ENCODE assay signal across 32 mouse cellular contexts in genomic region chr9:44977813-44978212, GRCm38 (mm10). TPM values are rescaled to one million over a fixed set of nuclear protein-coding genes. Genes with fewer than 3 reads are reported as not detected.
A peak's percentile ranks its signal among the peaks of the same experiment; 100 is the strongest.
DNase-seq lines count a peak whose midpoint lies in the region; ATAC-seq and TF ChIP-seq lines count a peak whose summit lies in the region.
"Had no signal": no experiment of that assay in that cellular context is flagged by ENCODE, and none has a peak within 500 bp of the region (broad histone marks: within the 10 kb centered on the region; RNA-seq: fewer than 3 reads in every experiment).

No protein-coding gene starts in this region.

- TF ChIP-seq POLR2A in MEL (IDR thresholded peaks at IDR 0.05; ENCODE audit: control insufficient read depth in 1 of 2, insufficient read depth in 1 of 2, low read depth in 1 of 2, low read length in 2 of 2, poor library complexity in 1 of 2) = no peak

- no peak overlapping the region for H3K27ac ChIP-seq in heart, embryonic 16.5 days (ENCODE audit: low read length)
- no peak overlapping the region for H3K27ac ChIP-seq in heart, embryonic 10.5 days
- no peak overlapping the region for H3K27ac ChIP-seq in MEL (ENCODE audit: control insufficient read depth, low read depth, low read length)
- H3K27ac ChIP-seq: embryonic facial prominence, embryonic 12.5 days; embryonic facial prominence, embryonic 15.5 days; heart, adult 2 months; hindbrain, embryonic 10.5 days; hindbrain, embryonic 13.5 days; intestine, embryonic 15.5 days had no signal

- H3K4me2 ChIP-seq in heart, embryonic 16.5 days (ENCODE audit: low read depth, low read length) = peak overlapping the region; percentile 8; the same call in 1 of the 2 replicates
- H3K4me2 ChIP-seq: embryonic facial prominence, embryonic 12.5 days; embryonic facial prominence, embryonic 15.5 days; heart, embryonic 12.5 days; hindbrain, embryonic 13.5 days; intestine, embryonic 15.5 days had no signal

- no peak for ATAC-seq in heart, embryonic 16.5 days (replicated peaks; ENCODE audit: extremely low read depth, insufficient read depth, low FRiP score)
- ATAC-seq: forebrain, embryonic 14.5 days; forebrain, postnatal 0 days; hindbrain, embryonic 16.5 days; intestine, embryonic 15.5 days had no signal

- no peak for DNase-seq in heart, embryonic 10.5 days (ENCODE audit: low spot score)
- peak; percentile 39 for DNase-seq in testis, postnatal 14 days (ENCODE audit: low spot score)
- DNase-seq in testis, postnatal 10 days (ENCODE audit: low spot score) = no peak
- DNase-seq in MEL (ENCODE audit: low read depth, low spot score) = no peak
- no peak for DNase-seq in right cerebral cortex, postnatal 25 days
- DNase-seq: adrenal gland, adult 2 months; adrenal gland, postnatal 14 days; B cell, adult 2 months; cerebellum, adult 11 months; cerebellum, adult 2 months; cerebellum, adult 9-11 months; cerebellum, postnatal 25 days; forebrain, postnatal 0 days; gastrocnemius, postnatal 25 days; heart, adult 2 months; heart, postnatal 10 days; heart, postnatal 36 days had no signal

- peak overlapping the region; percentile 41; the same call in 1 of the 2 replicates for H3K4me3 ChIP-seq in heart, embryonic 16.5 days (ENCODE audit: low read length)
- H3K4me3 ChIP-seq in heart, embryonic 10.5 days = no peak overlapping the region
- no peak overlapping the region for H3K4me3 ChIP-seq in MEL (ENCODE audit: control insufficient read depth in 1 of 2, insufficient read depth in 1 of 2, low read depth in 2 of 2, low read length in 2 of 2)
- H3K4me3 ChIP-seq: embryonic facial prominence, embryonic 12.5 days; embryonic facial prominence, embryonic 15.5 days; heart, adult 2 months; heart, embryonic 12.5 days; hindbrain, embryonic 10.5 days; hindbrain, embryonic 13.5 days; intestine, embryonic 15.5 days had no signal

- peaks cover 4% of the 10 kb centered on the region; the same call in 1 of the 2 replicates for H3K27me3 ChIP-seq in heart, embryonic 16.5 days (ENCODE audit: control insufficient read depth, insufficient read depth, low read length)
- peaks cover 23% of the 10 kb centered on the region; the same call in 1 of the 2 replicates for H3K27me3 ChIP-seq in heart, embryonic 10.5 days (ENCODE audit: insufficient read depth, poor library complexity, severe bottlenecking)
- H3K27me3 ChIP-seq in MEL (ENCODE audit: control insufficient read depth in 1 of 2, insufficient read depth in 2 of 2, low read length in 2 of 2) = peaks cover 6 to 7% of the 10 kb centered on the region in 2 experiments
- H3K27me3 ChIP-seq: intestine, embryonic 15.5 days had no signal

- no peaks in the 10 kb centered on the region for H3K9me3 ChIP-seq in heart, embryonic 16.5 days (replicated peaks; ENCODE audit: control insufficient read depth, low read length)
- H3K9me3 ChIP-seq in heart, embryonic 10.5 days = no peaks in the 10 kb centered on the region
- no peaks in the 10 kb centered on the region for H3K9me3 ChIP-seq in MEL (replicated peaks; ENCODE audit: insufficient read depth, low read length)
- H3K9me3 ChIP-seq: embryonic facial prominence, embryonic 12.5 days; embryonic facial prominence, embryonic 15.5 days; G1E; heart, embryonic 12.5 days; hindbrain, embryonic 10.5 days; hindbrain, embryonic 13.5 days; intestine, embryonic 15.5 days had no signal

- TF ChIP-seq EP300 in MEL (IDR thresholded peaks at IDR 0.05; ENCODE audit: low read depth in 1 of 2, low read length in 2 of 2) = no peak

- no peaks in the 10 kb centered on the region for H3K36me3 ChIP-seq in heart, embryonic 16.5 days (ENCODE audit: control insufficient read depth, insufficient read depth)
- H3K36me3 ChIP-seq in heart, embryonic 10.5 days = no peaks in the 10 kb centered on the region
- peaks cover 0 to 8% of the 10 kb centered on the region in 2 experiments; a peak in 2 of 4 replicates for H3K36me3 ChIP-seq in MEL (ENCODE audit: control insufficient read depth in 1 of 2, insufficient read depth in 2 of 2, low read length in 2 of 2)
- H3K36me3 ChIP-seq: embryonic facial prominence, embryonic 12.5 days; embryonic facial prominence, embryonic 15.5 days; G1E; heart, embryonic 12.5 days; hindbrain, embryonic 10.5 days; hindbrain, embryonic 13.5 days; intestine, embryonic 15.5 days had no signal

- TF ChIP-seq CTCF in MEL (IDR thresholded peaks at IDR 0.05 in 2 of 3, conservative IDR thresholded peaks at IDR 0.05 in 1 of 3; ENCODE audit: control insufficient read depth in 1 of 3, insufficient read depth in 1 of 3, low read depth in 2 of 3, low read length in 3 of 3, poor library complexity in 1 of 3, severe bottlenecking in 1 of 3) = no peak

- peak overlapping the region; percentile 7; the same call in 1 of the 2 replicates for H3K9ac ChIP-seq in heart, embryonic 16.5 days (ENCODE audit: low read length)
- no peak overlapping the region for H3K9ac ChIP-seq in MEL (ENCODE audit: control insufficient read depth, low read depth, low read length, poor library complexity, severe bottlenecking)
- H3K9ac ChIP-seq: embryonic facial prominence, embryonic 12.5 days; embryonic facial prominence, embryonic 15.5 days; forebrain, postnatal 0 days; heart, embryonic 12.5 days; hindbrain, embryonic 13.5 days; intestine, embryonic 15.5 days had no signal

- no peaks in the 10 kb centered on the region for H3K4me1 ChIP-seq in heart, embryonic 16.5 days (ENCODE audit: control insufficient read depth, insufficient read depth, low read length)
- 0 out of 2 replicates have a peak, but pooled peaks cover 2% of the 10 kb centered on the region for H3K4me1 ChIP-seq in heart, embryonic 10.5 days
- H3K4me1 ChIP-seq in MEL (ENCODE audit: control insufficient read depth in 1 of 2, insufficient read depth in 2 of 2, low read length in 2 of 2) = peaks cover 8% of the 10 kb centered on the region in 2 experiments
- H3K4me1 ChIP-seq: embryonic facial prominence, embryonic 12.5 days; embryonic facial prominence, embryonic 15.5 days; heart, embryonic 12.5 days; hindbrain, embryonic 13.5 days; intestine, embryonic 15.5 days had no signal

- WGBS in heart, embryonic 16.5 days = 46% methylated on average over 6 of the region's 6 CpGs
- WGBS in heart, embryonic 10.5 days = 64% methylated on average over 6 of the region's 6 CpGs

- no peaks in the 10 kb centered on the region for H3K79me2 ChIP-seq in MEL (ENCODE audit: control insufficient read depth, insufficient read depth, low read length, poor library complexity)

- no peak for TF ChIP-seq RAD21 in MEL (IDR thresholded peaks at IDR 0.05; ENCODE audit: low read depth, low read length)

TF ChIP-seq in MEL, 35 proteins besides CTCF, POLR2A, EP300 and RAD21:
- no peak for TF ChIP-seq SIN3A (IDR thresholded peaks at IDR 0.05; ENCODE audit: low read length)
- TF ChIP-seq ETS1 (IDR thresholded peaks at IDR 0.05; ENCODE audit: low read depth, low read length) = peak; percentile 60; the same call in 1 of the 2 replicates
- peak; percentile 54; the same call in 1 of the 2 replicates for TF ChIP-seq TBP (IDR thresholded peaks at IDR 0.05; ENCODE audit: low read depth, low read length)
- peak; percentile 31; the same call in 1 of the 2 replicates for TF ChIP-seq GATA1 (IDR thresholded peaks at IDR 0.05; ENCODE audit: low read depth, low read length)
- no peak for TF ChIP-seq TCF12 (IDR thresholded peaks at IDR 0.05; ENCODE audit: low read depth, low read length)
- no peak for TF ChIP-seq USF2 (IDR thresholded peaks at IDR 0.05; ENCODE audit: borderline replicate concordance in 1 of 2, insufficient read depth in 1 of 2, low read depth in 1 of 2, low read length in 2 of 2)
- no peak for TF ChIP-seq TAL1 (IDR thresholded peaks at IDR 0.05; ENCODE audit: low read length)
- no peak for TF ChIP-seq JUND (IDR thresholded peaks at IDR 0.05; ENCODE audit: low read depth, low read length)

RNA-seq across cellular contexts. Expression of gene Cd3g, which starts 2.4 kb away (rescaled TPM):
- 37.6 and 99.6 TPM in 2 replicates for polyA plus RNA-seq in heart, embryonic 16.5 days (2015; fragmentation: Nextera tagmentation; extraction: Ambion mirVana)
- polyA plus RNA-seq in heart, embryonic 10.5 days (2016; fragmentation: Nextera tagmentation; extraction: Ambion mirVana) = not detected in 2 replicates
- 0.35 and 0.42 TPM in 2 replicates for total RNA-seq in MEL (2012; rRNA removed)
- polyA plus RNA-seq in MEL (2012; ENCODE audit: insufficient read depth in 1 of 2, insufficient read length in 2 of 2, low read depth in 1 of 2, low replicate concordance in 2 of 2, missing spikeins in 1 of 2) = under 1 TPM in 1 of 2 experiments, not detected in 1; 0.47 TPM
- total RNA-seq: forebrain, postnatal 0 days; gastrocnemius, adult 8-10 months; heart, postnatal 36 days had no signal
- polyA plus RNA-seq: adrenal gland, adult 2 months; cerebellum, adult 2 months; embryonic facial prominence, embryonic 12.5 days; forebrain, embryonic 11.5 days; forebrain, embryonic 14.5 days; forebrain, postnatal 0 days; frontal cortex, adult 2 months; heart, embryonic 12.5 days; hindbrain, embryonic 10.5 days; hindbrain, embryonic 13.5 days; hindbrain, embryonic 16.5 days had no signal

RNA-seq across cellular contexts. Expression of gene Cd3d, which starts 3.8 kb away (rescaled TPM):
- 11.7 and 30.7 TPM in 2 replicates for polyA plus RNA-seq in heart, embryonic 16.5 days (2015; fragmentation: Nextera tagmentation; extraction: Ambion mirVana)
- polyA plus RNA-seq in heart, embryonic 10.5 days (2016; fragmentation: Nextera tagmentation; extraction: Ambion mirVana) = not detected in 2 replicates
- 0.10 TPM in 1 of 2 replicates, not detected in the other for total RNA-seq in MEL (2012; rRNA removed)
- not detected for polyA plus RNA-seq in MEL (2012; ENCODE audit: insufficient read depth in 1 of 2, insufficient read length in 2 of 2, low read depth in 1 of 2, low replicate concordance in 2 of 2, missing spikeins in 1 of 2)
- total RNA-seq: forebrain, postnatal 0 days; G1E; gastrocnemius, adult 8-10 months; gastrocnemius, postnatal 25 days had no signal
- polyA plus RNA-seq: embryonic facial prominence, embryonic 12.5 days; embryonic facial prominence, embryonic 15.5 days; forebrain, embryonic 11.5 days; forebrain, embryonic 14.5 days; forebrain, postnatal 0 days; G1E; heart, embryonic 12.5 days; hindbrain, embryonic 10.5 days; hindbrain, embryonic 13.5 days; hindbrain, embryonic 16.5 days; intestine, embryonic 15.5 days had no signal

RNA-seq across cellular contexts. Expression of gene Ube4a, which starts 12.4 kb away (rescaled TPM):
- polyA plus RNA-seq in heart, embryonic 16.5 days (2015; fragmentation: Nextera tagmentation; extraction: Ambion mirVana) = 16.8 and 17.7 TPM in 2 replicates
- polyA plus RNA-seq in heart, embryonic 10.5 days (2016; fragmentation: Nextera tagmentation; extraction: Ambion mirVana) = 17.8 and 20.9 TPM in 2 replicates
- 23.3 and 24.2 TPM in 2 replicates for total RNA-seq in MEL (2012; rRNA removed)
- 10 to 100 TPM; 32.8 to 37.9 TPM for polyA plus RNA-seq in MEL (2012; ENCODE audit: insufficient read depth in 1 of 2, insufficient read length in 2 of 2, low read depth in 1 of 2, low replicate concordance in 2 of 2, missing spikeins in 1 of 2)

RNA-seq across cellular contexts. Expression of gene Cd3e, which starts 31.6 kb away (rescaled TPM):
- polyA plus RNA-seq in heart, embryonic 16.5 days (2015; fragmentation: Nextera tagmentation; extraction: Ambion mirVana) = 25.0 and 71.7 TPM in 2 replicates
- polyA plus RNA-seq in heart, embryonic 10.5 days (2016; fragmentation: Nextera tagmentation; extraction: Ambion mirVana) = not detected in 2 replicates
- total RNA-seq in MEL (2012; rRNA removed) = not detected in 2 replicates
- polyA plus RNA-seq in MEL (2012; ENCODE audit: insufficient read depth in 1 of 2, insufficient read length in 2 of 2, low read depth in 1 of 2, low replicate concordance in 2 of 2, missing spikeins in 1 of 2) = not detected
- total RNA-seq: CH12.LX; common myeloid progenitor, adult 5-6 weeks; forebrain, postnatal 0 days; gastrocnemius, adult 8-10 months had no signal
- polyA plus RNA-seq: embryonic facial prominence, embryonic 12.5 days; forebrain, embryonic 11.5 days; forebrain, embryonic 14.5 days; forebrain, postnatal 0 days; G1E; heart, embryonic 12.5 days; hindbrain, embryonic 10.5 days; hindbrain, embryonic 13.5 days had no signal

RNA-seq across cellular contexts. Expression of gene Atp5l, which starts 57.3 kb away (rescaled TPM):
- 1,180 and 1,367 TPM in 2 replicates for polyA plus RNA-seq in heart, embryonic 16.5 days (2015; fragmentation: Nextera tagmentation; extraction: Ambion mirVana)
- polyA plus RNA-seq in heart, embryonic 10.5 days (2016; fragmentation: Nextera tagmentation; extraction: Ambion mirVana) = 722 and 893 TPM in 2 replicates
- 719 and 722 TPM in 2 replicates for total RNA-seq in MEL (2012; rRNA removed)
- polyA plus RNA-seq in MEL (2012; ENCODE audit: insufficient read depth in 1 of 2, insufficient read length in 2 of 2, low read depth in 1 of 2, low replicate concordance in 2 of 2, missing spikeins in 1 of 2) = 100 to 1,000 TPM in 1 of 2 experiments, not detected in 1; 320 TPM

Comparison
In these comparisons a context has a peak if more than half of its experiments do, and no peak if none do; other contexts are left out.
1. RNA of gene Cd3g, which starts 2.4 kb away (polyA plus RNA-seq): 37.6 to 99.6 TPM in heart, embryonic 16.5 days; 0.47 TPM in MEL and not detected in heart, embryonic 10.5 days; every median in the first group is over 10 times any median in the second.
2. RNA of gene Cd3d, which starts 3.8 kb away (polyA plus RNA-seq): 11.7 to 30.7 TPM in heart, embryonic 16.5 days; not detected in MEL and not detected in heart, embryonic 10.5 days; every median in the first group is over 10 times any median in the second.